Mouse (Mus musculus) intestine, postnatal 0 days (tissue): Measurements from ENCODE around the gene Tspan9. TPM values are rescaled to one million over a fixed set of nuclear protein-coding genes. Genes with fewer than 3 reads are reported as not detected.

Experiments used
- ATAC-seq: fragments of 200-750 bp; cut with Nextera tagmentation; 2 replicates; pipeline ENCODE4 v1.8.0; 2017; ENCODE audit warnings: mild to moderate bottlenecking, moderate TSS enrichment, moderate library complexity
- H3K27ac ChIP-seq: fragments of 300-500 bp; sonication (generic); 2 replicates; pipeline ENCODE4 v1.5.1; 2014; ENCODE audit warnings: mild to moderate bottlenecking, low read depth, low read length, moderate library complexity
- H3K27me3 ChIP-seq: fragments of 300-500 bp; sonication (generic); replicated peaks from 2 replicates; pipeline ENCODE4 v1.6.1; 2014; ENCODE audit warnings: low read length, mixed read lengths; ENCODE audit not compliant: control insufficient read depth, insufficient read depth
- H3K36me3 ChIP-seq: fragments of 300-500 bp; sonication (generic); 2 replicates; pipeline ENCODE4 v1.6.1; 2014; ENCODE audit warnings: mild to moderate bottlenecking, moderate library complexity; ENCODE audit not compliant: control insufficient read depth, insufficient read depth
- H3K4me1 ChIP-seq: fragments of 300-500 bp; sonication (generic); replicated peaks from 2 replicates; pipeline ENCODE4 v1.6.1; 2014; ENCODE audit warnings: antibody characterized with exemption, low read length, mixed read lengths; ENCODE audit not compliant: control insufficient read depth, insufficient read depth
- H3K4me2 ChIP-seq: fragments of 300-500 bp; sonication (generic); replicated peaks from 2 replicates; pipeline ENCODE4 v1.6.1; 2014; ENCODE audit warnings: low read depth, mild to moderate bottlenecking, moderate library complexity
- H3K4me3 ChIP-seq: fragments of 300-500 bp; sonication (generic); 2 replicates; pipeline ENCODE4 v1.5.1; 2014; ENCODE audit warnings: low read depth, low read length
- H3K9ac ChIP-seq: fragments of 300-500 bp; sonication (generic); 2 replicates; pipeline ENCODE4 v1.6.1; 2014; ENCODE audit warnings: mild to moderate bottlenecking, low read depth, low read length
- H3K9me3 ChIP-seq: fragments of 300-500 bp; sonication (generic); 2 replicates; pipeline ENCODE4 v1.6.1; 2016; ENCODE audit warnings: mixed run types; ENCODE audit not compliant: control insufficient read depth
- CTCF ChIP-seq: sonication (generic); IDR thresholded peaks from 2 replicates; pipeline ENCODE4 v1.5.1; 2016; ENCODE audit warnings: low read depth, mild to moderate bottlenecking, control low read depth, antibody characterized with exemption, moderate library complexity
- WGBS: fragments of 180-500 bp; shearing (Covaris S2); extraction: QIAGEN DNeasy Blood & Tissue Kit; methylation state at CpG from one replicate; pipeline ENCODE4 v1.1.7; 2014; 5-methylcytosine and 5-hydroxymethylcytosine counted together
- polyA plus RNA-seq: library from polyadenylated mRNA; unstranded; fragments of >200 nt; fragmentation: Nextera tagmentation; extraction: Ambion mirVana; gene quantifications from 2 replicates; pipeline ENCODE4 v1.2.1, GENCODE M21; 2015

Gene Tspan9
- polyA plus RNA-seq, 1 experiment from 2014 or later: 55.5 TPM

GRCm38 (mm10) chr6:128000777-128001176 lies 142.6 kb downstream of the Tspan9 start:
- H3K4me1 ChIP-seq: no peaks in the 10 kb centered on the region
- H3K9me3 ChIP-seq: no peaks in the 10 kb centered on the region
- 75% methylated on average over 3 of the region's 3 CpGs for WGBS
- no peak for TF ChIP-seq CTCF
- H3K27ac ChIP-seq: no peak overlapping the region
- no peak overlapping the region for H3K4me3 ChIP-seq
- H3K36me3 ChIP-seq: no peaks in the 10 kb centered on the region
- H3K27me3 ChIP-seq: no peaks in the 10 kb centered on the region
- no peak overlapping the region for H3K4me2 ChIP-seq
- ATAC-seq: no peak
- H3K9ac ChIP-seq: no peak overlapping the region

DNA sequence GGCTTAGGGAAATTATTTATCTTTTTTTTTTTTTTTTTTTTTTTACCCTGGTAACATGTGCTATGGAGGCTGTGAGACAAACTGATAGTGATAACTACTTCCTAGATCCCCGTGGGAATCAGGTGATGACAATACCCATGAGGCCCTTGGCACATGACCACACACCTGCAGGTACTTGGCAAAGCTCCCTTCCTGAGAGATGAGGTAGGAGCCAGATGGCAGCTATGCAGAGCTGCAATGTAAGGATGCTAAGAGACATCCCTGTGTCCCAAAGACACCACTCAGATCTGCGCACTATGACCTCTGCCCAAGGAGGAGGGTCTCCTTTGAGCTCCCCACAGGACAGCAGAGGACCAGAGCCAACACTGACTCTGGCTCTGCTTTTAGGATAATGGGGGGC lies 144.3 kb downstream of the Tspan9 start:
- WGBS: 70% methylated on average over 2 of the region's 2 CpGs
- Histone ChIP-seq H3K4me2 (no peak overlapping the region), H3K4me1 (no peaks in the 10 kb centered on the region), H3K27me3 (no peaks in the 10 kb centered on the region), H3K9ac (no peak overlapping the region), H3K9me3 (no peaks in the 10 kb centered on the region), H3K36me3 (no peaks in the 10 kb centered on the region), H3K27ac (no peak overlapping the region), H3K4me3 (no peak overlapping the region)
- ATAC-seq: no peak
- no peak for TF ChIP-seq CTCF

DNA sequence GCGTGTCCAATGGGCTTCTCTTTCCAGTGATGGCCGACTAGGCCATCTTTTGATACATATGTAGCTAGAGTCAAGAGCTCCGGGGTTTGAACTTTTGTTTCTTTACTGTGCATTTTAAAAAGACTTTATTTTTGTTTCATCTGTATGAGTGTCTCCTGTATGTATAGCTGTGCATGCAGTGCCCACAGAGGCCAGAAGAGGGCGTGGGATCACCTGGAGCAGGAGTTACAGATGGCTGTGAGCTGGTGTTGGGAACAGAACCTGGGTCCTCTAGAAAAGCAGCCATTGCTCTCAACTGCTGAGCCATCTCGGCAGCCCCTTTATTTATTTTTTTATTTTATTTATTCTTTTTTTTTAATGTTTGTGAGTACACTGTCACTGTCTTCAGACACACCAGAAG lies 146.5 kb downstream of the Tspan9 start:
- Histone ChIP-seq H3K4me3 (no peak overlapping the region), H3K9ac (no peak overlapping the region), H3K9me3 (no peaks in the 10 kb centered on the region), H3K27me3 (no peaks in the 10 kb centered on the region), H3K27ac (no peak overlapping the region), H3K4me1 (no peaks in the 10 kb centered on the region), H3K36me3 (no peaks in the 10 kb centered on the region), H3K4me2 (no peak overlapping the region)
- no peak for ATAC-seq
- TF ChIP-seq CTCF: peak; percentile 28
- 84% methylated on average over 5 of the region's 5 CpGs for WGBS

- no peak for TF ChIP-seq CTCF
- H3K4me2 ChIP-seq: no peak overlapping the region
- no peaks in the 10 kb centered on the region for H3K9me3 ChIP-seq
Measured at GRCm38 (mm10) chr6:127992993-127993392, 150.4 kb downstream of the Tspan9 start.

DNA sequence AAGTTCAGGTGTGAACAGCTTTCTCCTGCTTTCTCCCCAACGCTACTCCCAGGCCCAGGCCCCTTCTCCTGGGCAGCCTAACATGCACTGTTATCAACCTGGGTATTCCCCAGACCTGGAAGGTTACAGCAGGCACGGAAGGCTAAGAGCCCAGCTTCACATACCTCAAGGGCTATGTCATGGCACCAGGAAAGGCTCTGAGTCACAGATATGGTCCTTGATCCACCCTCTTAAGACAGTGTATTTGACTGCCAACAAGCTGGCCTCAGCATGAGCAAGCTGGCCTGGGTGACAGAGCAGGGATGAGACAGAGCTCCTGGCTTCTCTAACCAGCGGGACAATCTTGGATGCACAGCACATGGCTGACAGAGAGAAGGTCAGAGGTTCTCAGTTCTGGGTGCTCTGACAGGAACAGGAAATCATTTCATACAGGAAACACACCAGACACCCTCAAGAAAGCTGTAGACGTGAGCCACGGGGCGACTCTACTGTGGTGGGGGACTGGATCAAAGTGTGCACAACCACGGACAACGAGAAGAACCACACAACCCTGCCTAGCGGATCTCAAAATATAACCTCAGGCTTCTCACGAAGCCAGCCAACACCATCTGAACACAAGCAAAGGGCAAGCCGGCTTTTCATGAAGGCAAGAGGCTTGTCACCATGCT lies 151.8 kb downstream of the Tspan9 start:
- Histone ChIP-seq H3K4me3 (no peak overlapping the region), H3K36me3 (no peaks in the 10 kb centered on the region; the same call in 1 of the 2 replicates), H3K27ac (no peak overlapping the region; the same call in 1 of the 2 replicates), H3K9ac (no peak overlapping the region), H3K4me1 (0 out of 2 replicates have a peak, but pooled peaks cover 4% of the 10 kb centered on the region), H3K9me3 (no peaks in the 10 kb centered on the region), H3K27me3 (no peaks in the 10 kb centered on the region), H3K4me2 (no peak overlapping the region)
- ATAC-seq: 0 out of 2 replicates have a peak, but pooled peaks have one; percentile 16
- WGBS: 72% methylated on average over 11 of the region's 11 CpGs
- no peak for TF ChIP-seq CTCF

More at GRCm38 (mm10) chr6:127992993-127993392, 150.4 kb downstream of the Tspan9 start:
- Histone ChIP-seq H3K27ac (no peak overlapping the region), H3K27me3 (no peaks in the 10 kb centered on the region), H3K4me3 (no peak overlapping the region), H3K9ac (no peak overlapping the region), H3K36me3 (no peaks in the 10 kb centered on the region; the same call in 1 of the 2 replicates), H3K4me1 (0 out of 2 replicates have a peak, but pooled peaks cover 4% of the 10 kb centered on the region)
- no peak for ATAC-seq
- 93% methylated on average over 8 of the region's 8 CpGs for WGBS

DNA sequence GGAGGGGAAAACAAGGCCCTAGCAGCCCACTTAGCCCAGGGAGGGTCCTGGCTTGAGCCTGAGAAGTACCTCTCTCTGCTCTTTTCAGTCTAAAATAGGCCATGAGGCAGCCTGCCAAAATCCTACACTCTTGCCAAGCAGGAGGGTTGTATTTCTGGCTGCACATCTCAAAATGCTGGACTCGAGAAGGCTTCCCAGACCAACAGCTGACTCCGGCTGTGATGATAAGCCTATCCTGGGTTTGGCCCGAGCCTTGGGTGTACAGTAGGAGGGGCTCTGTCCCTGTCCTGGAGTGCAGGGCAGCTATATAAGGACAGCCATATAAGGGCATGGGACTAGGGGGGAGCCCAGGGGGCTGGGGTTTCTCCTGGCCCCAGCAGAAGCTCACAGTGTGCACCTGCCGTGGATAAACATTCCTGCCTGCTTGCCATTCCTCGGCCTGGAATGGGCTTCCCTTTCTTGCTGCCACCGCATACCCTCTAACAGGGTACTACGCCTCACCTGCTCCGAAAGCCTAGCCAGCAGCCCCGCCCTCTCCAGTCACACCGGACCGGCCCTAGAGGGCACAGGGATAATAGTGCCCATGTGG lies 153.7 kb downstream of the Tspan9 start:
- WGBS: 57% methylated on average over 11 of the region's 11 CpGs
- H3K27ac ChIP-seq: no peak overlapping the region
- H3K4me2 ChIP-seq: no peak overlapping the region
- H3K9ac ChIP-seq: no peak overlapping the region
- no peaks in the 10 kb centered on the region for H3K27me3 ChIP-seq
- ATAC-seq: 0 out of 2 replicates have a peak, but pooled peaks have one; percentile 37
- no peaks in the 10 kb centered on the region for H3K9me3 ChIP-seq
- no peak overlapping the region for H3K4me3 ChIP-seq
- 0 out of 2 replicates have a peak, but pooled peaks cover 4% of the 10 kb centered on the region for H3K4me1 ChIP-seq
- no peaks in the 10 kb centered on the region; the same call in 1 of the 2 replicates for H3K36me3 ChIP-seq
- 0 out of 2 replicates have a peak, but pooled peaks have one; percentile 27 for TF ChIP-seq CTCF
